Mouse (Mus musculus) lung, adult 2 months (tissue): ENCODE measurements around the gene Sbf1. TPM values are rescaled to one million over a fixed set of nuclear protein-coding genes. Genes with fewer than 3 reads are reported as not detected.

Source experiments
- DNase-seq: peaks from one replicate; pipeline ENCODE4 v3.0.0; 2022
- H3K4me1 ChIP-seq: fragments of 200-500 bp; 2 replicates; pipeline ENCODE4 v1.6.1; 2011; ENCODE audit warnings: low read length; ENCODE audit not compliant: control insufficient read depth, insufficient read depth
- H3K4me3 ChIP-seq: fragments of 200-500 bp; replicated peaks from 2 replicates; pipeline ENCODE3; 2011; ENCODE audit warnings: low read depth, mild to moderate bottlenecking, control low read depth, low read length; ENCODE audit errors: extremely low read depth
- CTCF ChIP-seq: fragments of 200-500 bp; IDR thresholded peaks from 2 replicates; pipeline ENCODE4 v1.5.1; 2011; ENCODE audit warnings: mild to moderate bottlenecking, low read length, control low read depth; ENCODE audit not compliant: insufficient read depth
- POLR2A ChIP-seq: fragments of 200-500 bp; IDR thresholded peaks from 2 replicates; pipeline ENCODE4 v1.6.1; 2011; ENCODE audit warnings: low read depth, mild to moderate bottlenecking, control low read depth, low read length, borderline replicate concordance; ENCODE audit errors: extremely low read depth
- WGBS: fragments of 180-500 bp; shearing (Covaris S2); methylation state at CpG from one replicate; pipeline ENCODE4 v1.1.7; 2018; 5-methylcytosine and 5-hydroxymethylcytosine counted together
- polyA plus RNA-seq: library from polyadenylated mRNA; depleted of rRNA; stranded (reverse); fragments of >200 nt; gene quantifications from 2 replicates; pipeline ENCODE4 v1.2.3, GENCODE M21; 2012

Gene Sbf1
- polyA plus RNA-seq, 1 experiment = 208 TPM

GRCm38 (mm10) chr15:89300600-89300999, 14.5 kb downstream of the Sbf1 start:
- TF ChIP-seq CTCF = no peak
- no peak for TF ChIP-seq POLR2A
- DNase-seq = no peak
- 90% methylated on average over 8 of the region's 8 CpGs for WGBS
- no peaks in the 10 kb centered on the region for H3K4me1 ChIP-seq
- H3K4me3 ChIP-seq = no peak overlapping the region

GRCm38 (mm10) chr15:89300180-89300579, 14.9 kb downstream of the Sbf1 start:
- no peak for TF ChIP-seq POLR2A
- Histone ChIP-seq H3K4me1 (no peaks in the 10 kb centered on the region), H3K4me3 (no peak overlapping the region)
- no peak for DNase-seq
- 89% methylated on average over 13 of the region's 13 CpGs for WGBS

GRCm38 (mm10) chr15:89297695-89298094, 17.4 kb downstream of the Sbf1 start:
- H3K4me3 ChIP-seq = no peak overlapping the region
- no peak for DNase-seq
- no peak for TF ChIP-seq POLR2A
- TF ChIP-seq CTCF = no peak
- WGBS = 96% methylated on average over 2 of the region's 2 CpGs
- H3K4me1 ChIP-seq = no peaks in the 10 kb centered on the region

DNA sequence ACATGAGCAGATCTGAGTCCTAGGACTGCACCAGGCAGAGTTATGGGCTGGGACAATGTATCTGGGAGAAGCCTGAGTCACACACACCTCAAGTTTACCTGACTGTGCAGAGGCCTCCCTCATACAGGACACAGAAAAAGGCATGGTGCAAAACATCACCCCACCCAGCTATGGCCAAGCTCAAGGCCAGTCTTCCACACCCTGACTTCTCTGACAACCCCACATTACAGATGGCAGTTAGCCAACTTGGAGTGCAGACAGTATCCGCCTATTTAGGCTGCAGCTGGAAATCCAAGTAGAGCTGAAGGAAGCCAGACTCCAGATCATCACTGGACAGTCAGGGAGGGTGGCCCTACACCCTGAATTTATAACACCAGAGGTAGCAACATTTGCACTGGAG, 18.6 kb downstream of the Sbf1 start:
- DNase-seq = no peak
- 23% methylated on average over 1 of the region's 1 CpGs for WGBS
- Histone ChIP-seq H3K4me3 (no peak overlapping the region), H3K4me1 (no peaks in the 10 kb centered on the region)
- TF ChIP-seq POLR2A = no peak
- no peak for TF ChIP-seq CTCF

- WGBS = 75% methylated on average over 8 of the region's 8 CpGs
- no peaks in the 10 kb centered on the region for H3K4me1 ChIP-seq
- DNase-seq = no peak
- H3K4me3 ChIP-seq = no peak overlapping the region
- TF ChIP-seq CTCF = no peak
- TF ChIP-seq POLR2A = no peak
These were observed 19.4 kb downstream of the Sbf1 start for GRCm38 (mm10) chr15:89295580-89296165.

DNA sequence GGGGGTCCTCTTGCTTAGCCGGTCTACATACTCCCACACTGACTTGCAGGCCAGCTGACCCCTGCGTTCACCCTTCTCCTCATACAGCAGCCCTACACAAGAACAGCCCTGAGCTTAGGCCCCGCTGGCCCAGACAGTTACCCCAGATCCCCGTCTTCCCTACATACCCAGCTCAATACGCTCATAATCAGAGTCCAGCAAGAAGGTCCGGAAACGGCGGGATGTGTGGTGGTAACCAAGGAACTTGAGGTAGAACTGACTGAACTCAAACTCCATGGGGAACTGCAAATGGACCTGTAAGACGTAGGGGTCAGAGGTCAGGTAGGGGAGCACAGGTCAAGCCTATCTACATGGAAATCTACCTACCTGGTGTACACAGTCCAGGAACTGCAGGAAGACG, 21.3 kb downstream of the Sbf1 start:
- no peak for DNase-seq
- TF ChIP-seq POLR2A (no peak), CTCF (no peak)
- Histone ChIP-seq H3K4me3 (no peak overlapping the region), H3K4me1 (no peaks in the 10 kb centered on the region)
- 91% methylated on average over 10 of the region's 10 CpGs for WGBS

- no peaks in the 10 kb centered on the region for H3K4me1 ChIP-seq
- no peak overlapping the region for H3K4me3 ChIP-seq
- WGBS = 10% methylated on average over 2 of the region's 2 CpGs
- TF ChIP-seq CTCF (no peak), POLR2A (no peak)
- no peak for DNase-seq
These were observed 22.3 kb downstream of the Sbf1 start for GRCm38 (mm10) chr15:89292795-89293194.

DNA sequence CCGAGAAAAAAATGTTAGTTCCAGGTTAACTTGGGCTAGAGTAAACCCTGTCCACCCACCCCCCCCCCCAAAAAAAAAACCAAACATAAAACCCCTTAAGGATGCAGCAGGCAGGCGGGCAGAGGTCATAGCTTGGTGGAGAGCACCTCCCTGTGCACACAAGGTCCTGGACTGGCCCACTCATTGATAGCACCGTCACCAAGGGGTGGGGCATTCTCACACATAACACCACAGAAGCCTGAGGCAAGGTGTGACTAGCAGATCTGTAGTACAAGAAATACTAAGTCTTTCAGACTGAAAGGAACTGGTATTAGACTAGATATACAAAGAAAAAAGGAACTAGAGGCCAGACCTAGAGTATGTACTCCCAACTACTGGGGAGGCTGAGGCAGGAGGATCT, 23.6 kb downstream of the Sbf1 start:
- 73% methylated on average over 3 of the region's 3 CpGs for WGBS
- TF ChIP-seq POLR2A (no peak), CTCF (no peak)
- Histone ChIP-seq H3K4me1 (no peaks in the 10 kb centered on the region), H3K4me3 (no peak overlapping the region)
- DNase-seq = no peak

- 96% methylated on average over 11 of the region's 11 CpGs for WGBS
- no peak for TF ChIP-seq CTCF
- TF ChIP-seq POLR2A = no peak
These were observed 25.7 kb downstream of the Sbf1 start for GRCm38 (mm10) chr15:89289455-89289854.

GRCm38 (mm10) chr15:89288227-89288767, 26.8 kb downstream of the Sbf1 start:
- no peak overlapping the region for H3K4me3 ChIP-seq
- H3K4me1 ChIP-seq = no peaks in the 10 kb centered on the region
- TF ChIP-seq CTCF (no peak), POLR2A (no peak)
- 72% methylated on average over 23 of the region's 23 CpGs for WGBS
- DNase-seq = no peak

More at GRCm38 (mm10) chr15:89289455-89289854, 25.7 kb downstream of the Sbf1 start:
- no peak for DNase-seq
- H3K4me3 ChIP-seq = no peak overlapping the region
- no peaks in the 10 kb centered on the region for H3K4me1 ChIP-seq
